ENCODE assay signal across 21 mouse cellular contexts in the genomic region with DNA sequence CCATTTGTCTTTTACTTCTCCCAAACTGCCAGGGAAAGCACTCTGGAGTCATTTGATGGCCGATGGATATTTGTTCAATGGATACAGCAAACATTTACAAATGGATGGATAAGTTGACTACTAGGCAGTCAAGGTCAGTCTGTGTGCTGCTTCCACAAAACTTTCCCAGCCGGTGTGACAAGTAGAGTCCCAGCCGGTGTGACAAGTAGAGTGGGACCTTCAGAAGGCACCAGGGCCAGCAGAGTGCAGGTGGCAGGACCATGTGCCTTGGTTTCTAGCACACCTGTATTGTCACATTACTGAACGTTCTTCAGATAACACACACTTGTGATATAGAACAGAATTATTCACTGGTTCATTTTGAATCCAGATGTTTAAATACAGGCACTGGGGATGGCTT. TPM values are rescaled to one million over a fixed set of nuclear protein-coding genes. Genes with fewer than 3 reads are reported as not detected.
A peak's percentile ranks its signal among the peaks of the same experiment; 100 is the strongest.
DNase-seq lines count a peak whose midpoint lies in the region; ATAC-seq and TF ChIP-seq lines count a peak whose summit lies in the region.
"Had no signal": no experiment of that assay in that cellular context is flagged by ENCODE, and none has a peak within 500 bp of the region (broad histone marks: within the 10 kb centered on the region; RNA-seq: fewer than 3 reads in every experiment).

No protein-coding gene starts in this region.

- TF ChIP-seq CTCF in lung, adult 2 months (IDR thresholded peaks at IDR 0.05; ENCODE audit: insufficient read depth, low read length): no peak
- TF ChIP-seq CTCF in liver, postnatal 0 days (IDR thresholded peaks at IDR 0.05; ENCODE audit: low read depth): no peak

- no peaks in the 10 kb centered on the region for H3K9me3 ChIP-seq in forebrain, embryonic 11.5 days (ENCODE audit: control insufficient read depth, low read length)
- no peaks in the 10 kb centered on the region for H3K9me3 ChIP-seq in forebrain, embryonic 15.5 days
- H3K9me3 ChIP-seq in lung, embryonic 15.5 days: no peaks in the 10 kb centered on the region
- no peaks in the 10 kb centered on the region for H3K9me3 ChIP-seq in liver, embryonic 11.5 days (ENCODE audit: control insufficient read depth, low read length)
- H3K9me3 ChIP-seq in liver, postnatal 0 days (ENCODE audit: low read length): no peaks in the 10 kb centered on the region
- H3K9me3 ChIP-seq: embryonic facial prominence, embryonic 10.5 days; G1E; heart, embryonic 13.5 days had no signal

- H3K4me1 ChIP-seq in forebrain, embryonic 11.5 days (replicated peaks; ENCODE audit: control insufficient read depth, insufficient read depth, low read length): no peaks in the 10 kb centered on the region
- H3K4me1 ChIP-seq in forebrain, embryonic 15.5 days: no peaks in the 10 kb centered on the region
- no peaks in the 10 kb centered on the region for H3K4me1 ChIP-seq in lung, embryonic 15.5 days
- H3K4me1 ChIP-seq in lung, adult 2 months (ENCODE audit: control insufficient read depth, insufficient read depth, low read length): peaks cover 5% of the 10 kb centered on the region
- H3K4me1 ChIP-seq in liver, embryonic 11.5 days (replicated peaks; ENCODE audit: control insufficient read depth, insufficient read depth, low read length): no peaks in the 10 kb centered on the region
- 0 out of 2 replicates have a peak, but pooled peaks cover 5% of the 10 kb centered on the region for H3K4me1 ChIP-seq in liver, postnatal 0 days (ENCODE audit: insufficient read depth)

- no peak for TF ChIP-seq EP300 in liver, postnatal 0 days (IDR thresholded peaks at IDR 0.05; ENCODE audit: low read depth)

- no peak overlapping the region for H3K27ac ChIP-seq in forebrain, embryonic 11.5 days (ENCODE audit: low read depth, low read length)
- H3K27ac ChIP-seq in forebrain, embryonic 15.5 days (replicated peaks): no peak overlapping the region
- peak overlapping the region; percentile 35; the same call in 1 of the 2 replicates for H3K27ac ChIP-seq in lung, embryonic 15.5 days
- H3K27ac ChIP-seq in liver, embryonic 11.5 days (ENCODE audit: low read depth, low read length): no peak overlapping the region; the same call in 1 of the 2 replicates
- peak overlapping the region; percentile 71 for H3K27ac ChIP-seq in liver, postnatal 0 days (ENCODE audit: low read depth)
- H3K27ac ChIP-seq: embryonic facial prominence, embryonic 10.5 days; heart, embryonic 13.5 days had no signal

- H3K27me3 ChIP-seq in forebrain, embryonic 11.5 days (ENCODE audit: control insufficient read depth, insufficient read depth, low read length): no peaks in the 10 kb centered on the region
- H3K27me3 ChIP-seq in forebrain, embryonic 15.5 days: no peaks in the 10 kb centered on the region
- no peaks in the 10 kb centered on the region for H3K27me3 ChIP-seq in lung, embryonic 15.5 days
- no peaks in the 10 kb centered on the region for H3K27me3 ChIP-seq in liver, embryonic 11.5 days (replicated peaks; ENCODE audit: control insufficient read depth, insufficient read depth, low read length)
- H3K27me3 ChIP-seq in liver, postnatal 0 days (ENCODE audit: insufficient read depth, low read length): no peaks in the 10 kb centered on the region
- H3K27me3 ChIP-seq: heart, embryonic 13.5 days had no signal

- no peak overlapping the region for H3K9ac ChIP-seq in forebrain, embryonic 11.5 days (ENCODE audit: low read length)
- no peak overlapping the region for H3K9ac ChIP-seq in forebrain, embryonic 15.5 days (replicated peaks)
- H3K9ac ChIP-seq in lung, embryonic 15.5 days: no peak overlapping the region
- H3K9ac ChIP-seq in liver, embryonic 11.5 days (ENCODE audit: low read depth, low read length): no peak overlapping the region
- H3K9ac ChIP-seq in liver, postnatal 0 days (replicated peaks): no peak overlapping the region
- H3K9ac ChIP-seq: heart, embryonic 13.5 days had no signal

- no peak for ATAC-seq in forebrain, embryonic 11.5 days (replicated peaks; ENCODE audit: low FRiP score)
- ATAC-seq in forebrain, embryonic 15.5 days (replicated peaks): no peak
- ATAC-seq in lung, embryonic 15.5 days (ENCODE audit: borderline replicate concordance, extremely low read depth, low FRiP score, low TSS enrichment): no peak; the same call in 1 of the 2 replicates
- 0 out of 2 replicates have a peak, but pooled peaks have one; percentile 47 for ATAC-seq in liver, embryonic 11.5 days (replicated peaks; ENCODE audit: low FRiP score)
- ATAC-seq in liver, postnatal 0 days: no peak
- ATAC-seq: CD4-positive, CD25-positive, alpha-beta regulatory T cell, adult 4 months; forebrain, embryonic 14.5 days had no signal

- 85% methylated on average over 4 of the region's 4 CpGs for WGBS in forebrain, embryonic 11.5 days
- 88% methylated on average over 4 of the region's 4 CpGs for WGBS in forebrain, embryonic 15.5 days
- 59% methylated on average over 4 of the region's 4 CpGs for WGBS in lung, embryonic 15.5 days
- 59% methylated on average over 4 of the region's 4 CpGs for WGBS in lung, adult 2 months
- WGBS in liver, embryonic 11.5 days: 66% methylated on average over 4 of the region's 4 CpGs
- 64% methylated on average over 4 of the region's 4 CpGs for WGBS in liver, postnatal 0 days (ENCODE audit: insufficient replicate concordance)

- TF ChIP-seq POLR2A in lung, adult 2 months (IDR thresholded peaks at IDR 0.05; ENCODE audit: borderline replicate concordance, extremely low read depth, low read depth, low read length): no peak

- H3K4me3 ChIP-seq in forebrain, embryonic 11.5 days (ENCODE audit: low read depth, low read length): no peak overlapping the region
- H3K4me3 ChIP-seq in forebrain, embryonic 15.5 days: no peak overlapping the region
- no peak overlapping the region for H3K4me3 ChIP-seq in lung, embryonic 15.5 days
- no peak overlapping the region for H3K4me3 ChIP-seq in lung, adult 2 months (replicated peaks; ENCODE audit: extremely low read depth, low read depth, low read length)
- no peak overlapping the region for H3K4me3 ChIP-seq in liver, embryonic 11.5 days (ENCODE audit: low read depth, low read length)
- H3K4me3 ChIP-seq in liver, postnatal 0 days (ENCODE audit: low read depth, low read length): no peak overlapping the region
- H3K4me3 ChIP-seq: embryonic facial prominence, embryonic 10.5 days; heart, embryonic 13.5 days had no signal

- no peaks in the 10 kb centered on the region for H3K36me3 ChIP-seq in forebrain, embryonic 11.5 days (ENCODE audit: control insufficient read depth, insufficient read depth, low read length)
- no peaks in the 10 kb centered on the region for H3K36me3 ChIP-seq in forebrain, embryonic 15.5 days
- H3K36me3 ChIP-seq in lung, embryonic 15.5 days: no peaks in the 10 kb centered on the region
- H3K36me3 ChIP-seq in liver, embryonic 11.5 days (ENCODE audit: control insufficient read depth, insufficient read depth, low read length): no peaks in the 10 kb centered on the region
- H3K36me3 ChIP-seq in liver, postnatal 0 days (replicated peaks; ENCODE audit: insufficient read depth, low read length): no peaks in the 10 kb centered on the region
- H3K36me3 ChIP-seq: embryonic facial prominence, embryonic 10.5 days; G1E; heart, embryonic 13.5 days had no signal

- peak; percentile 20 for DNase-seq in forebrain, embryonic 11.5 days (ENCODE audit: low spot score)
- DNase-seq in lung, adult 2 months: no peak
- DNase-seq in liver, embryonic 11.5 days (ENCODE audit: low spot score): no peak
- DNase-seq in liver, postnatal 0 days: no peak
- no peak for DNase-seq in right cerebral cortex, postnatal 36 days (ENCODE audit: low spot score in 2 of 2)
- DNase-seq: B cell, adult 2 months; cerebellum, adult 2 months; cerebellum, postnatal 10 days; gastrocnemius, postnatal 36 days; heart, adult 11 months; heart, postnatal 36 days had no signal

- no peak overlapping the region for H3K4me2 ChIP-seq in forebrain, embryonic 11.5 days (ENCODE audit: low read depth, low read length, severe bottlenecking)
- H3K4me2 ChIP-seq in forebrain, embryonic 15.5 days (replicated peaks): no peak overlapping the region
- no peak overlapping the region for H3K4me2 ChIP-seq in lung, embryonic 15.5 days
- no peak overlapping the region for H3K4me2 ChIP-seq in liver, embryonic 11.5 days
- no peak overlapping the region for H3K4me2 ChIP-seq in liver, postnatal 0 days (ENCODE audit: low read depth, low read length)
- H3K4me2 ChIP-seq: heart, embryonic 13.5 days had no signal

RNA-seq across cellular contexts. Expression of gene Mbl1, which starts 8.8 kb away (rescaled TPM):
- not detected in 2 replicates for polyA plus RNA-seq in forebrain, embryonic 11.5 days (2014; fragmentation: Nextera tagmentation; extraction: Ambion mirVana)
- polyA plus RNA-seq in forebrain, embryonic 15.5 days (2015; fragmentation: Nextera tagmentation; extraction: Ambion mirVana): not detected in 2 replicates
- polyA plus RNA-seq in lung, embryonic 15.5 days (2015; fragmentation: Nextera tagmentation; extraction: Ambion mirVana): 0.31 TPM in 2 replicates
- 0.66 and 0.67 TPM in 2 replicates for polyA plus RNA-seq in lung, adult 2 months (2012; rRNA removed)
- polyA plus RNA-seq in liver, embryonic 11.5 days (2014; fragmentation: Nextera tagmentation; extraction: Ambion mirVana): 6.7 and 8.0 TPM in 2 replicates
- 66.5 and 67.0 TPM in 2 replicates for polyA plus RNA-seq in liver, postnatal 0 days (2015; fragmentation: Nextera tagmentation; extraction: Ambion mirVana)
- polyA plus RNA-seq: CD4-positive, CD25-positive, alpha-beta regulatory T cell, adult 4 months; cerebellum, adult 2 months; embryonic facial prominence, embryonic 10.5 days; embryonic facial prominence, embryonic 14.5 days; forebrain, embryonic 14.5 days; G1E; heart, embryonic 13.5 days; heart, postnatal 0 days; hindbrain, embryonic 11.5 days had no signal

RNA-seq across cellular contexts. Expression of gene Sftpd, which starts 24.9 kb away (rescaled TPM):
- polyA plus RNA-seq in forebrain, embryonic 11.5 days (2014; fragmentation: Nextera tagmentation; extraction: Ambion mirVana): not detected in 2 replicates
- polyA plus RNA-seq in forebrain, embryonic 15.5 days (2015; fragmentation: Nextera tagmentation; extraction: Ambion mirVana): not detected in 2 replicates
- polyA plus RNA-seq in lung, embryonic 15.5 days (2015; fragmentation: Nextera tagmentation; extraction: Ambion mirVana): 0.62 and 1.0 TPM in 2 replicates
- 235 and 279 TPM in 2 replicates for polyA plus RNA-seq in lung, adult 2 months (2012; rRNA removed)
- polyA plus RNA-seq in liver, embryonic 11.5 days (2014; fragmentation: Nextera tagmentation; extraction: Ambion mirVana): 0.08 TPM in 1 of 2 replicates, not detected in the other
- polyA plus RNA-seq in liver, postnatal 0 days (2015; fragmentation: Nextera tagmentation; extraction: Ambion mirVana): 1.9 and 2.0 TPM in 2 replicates
- polyA plus RNA-seq: CD4-positive, CD25-positive, alpha-beta regulatory T cell, adult 4 months; cerebellum, adult 2 months; embryonic facial prominence, embryonic 10.5 days; forebrain, embryonic 14.5 days; G1E; heart, embryonic 13.5 days; hindbrain, embryonic 11.5 days had no signal

RNA-seq across cellular contexts. Expression of gene Sftpa1, which starts 28.5 kb away (rescaled TPM):
- polyA plus RNA-seq in forebrain, embryonic 11.5 days (2014; fragmentation: Nextera tagmentation; extraction: Ambion mirVana): not detected in 2 replicates
- not detected in 2 replicates for polyA plus RNA-seq in forebrain, embryonic 15.5 days (2015; fragmentation: Nextera tagmentation; extraction: Ambion mirVana)
- polyA plus RNA-seq in lung, embryonic 15.5 days (2015; fragmentation: Nextera tagmentation; extraction: Ambion mirVana): 73.7 and 99.1 TPM in 2 replicates
- polyA plus RNA-seq in lung, adult 2 months (2012; rRNA removed): 1,111 and 1,268 TPM in 2 replicates
- polyA plus RNA-seq in liver, embryonic 11.5 days (2014; fragmentation: Nextera tagmentation; extraction: Ambion mirVana): not detected in 2 replicates
- 0.33 and 1.3 TPM in 2 replicates for polyA plus RNA-seq in liver, postnatal 0 days (2015; fragmentation: Nextera tagmentation; extraction: Ambion mirVana)
- polyA plus RNA-seq: CD4-positive, CD25-positive, alpha-beta regulatory T cell, adult 4 months; cerebellum, adult 2 months; embryonic facial prominence, embryonic 10.5 days; embryonic facial prominence, embryonic 14.5 days; forebrain, embryonic 14.5 days; G1E; hindbrain, embryonic 11.5 days had no signal

RNA-seq across cellular contexts. Expression of gene Mat1a, which starts 55.2 kb away (rescaled TPM):
- not detected in 2 replicates for polyA plus RNA-seq in forebrain, embryonic 11.5 days (2014; fragmentation: Nextera tagmentation; extraction: Ambion mirVana)
- polyA plus RNA-seq in forebrain, embryonic 15.5 days (2015; fragmentation: Nextera tagmentation; extraction: Ambion mirVana): not detected in 2 replicates
- 5.0 and 5.3 TPM in 2 replicates for polyA plus RNA-seq in lung, embryonic 15.5 days (2015; fragmentation: Nextera tagmentation; extraction: Ambion mirVana)
- 3.5 and 6.0 TPM in 2 replicates for polyA plus RNA-seq in lung, adult 2 months (2012; rRNA removed)
- 0.05 and 0.19 TPM in 2 replicates for polyA plus RNA-seq in liver, embryonic 11.5 days (2014; fragmentation: Nextera tagmentation; extraction: Ambion mirVana)
- 1,129 and 1,137 TPM in 2 replicates for polyA plus RNA-seq in liver, postnatal 0 days (2015; fragmentation: Nextera tagmentation; extraction: Ambion mirVana)
- polyA plus RNA-seq: CD4-positive, CD25-positive, alpha-beta regulatory T cell, adult 4 months; cerebellum, adult 2 months; embryonic facial prominence, embryonic 10.5 days; forebrain, embryonic 14.5 days; G1E; hindbrain, embryonic 11.5 days had no signal

Comparison
In these comparisons a context has a peak if more than half of its experiments do, and no peak if none do; other contexts are left out.
1. H3K27ac ChIP-seq: peak in lung, embryonic 15.5 days (single experiment) and liver, postnatal 0 days (single experiment); none in forebrain, embryonic 11.5 days (single experiment), forebrain, embryonic 15.5 days (single experiment) and liver, embryonic 11.5 days (single experiment).
2. RNA of gene Sftpd, which starts 24.9 kb away (polyA plus RNA-seq): 235 to 279 TPM in lung, adult 2 months; 1.9 to 2.0 TPM in liver, postnatal 0 days, 0.62 to 1.0 TPM in lung, embryonic 15.5 days, 0.08 TPM in liver, embryonic 11.5 days, not detected in forebrain, embryonic 11.5 days and not detected in forebrain, embryonic 15.5 days; every median in the first group is over 10 times any median in the second.
3. RNA of gene Sftpa1, which starts 28.5 kb away (polyA plus RNA-seq): 1,111 to 1,268 TPM in lung, adult 2 months and 73.7 to 99.1 TPM in lung, embryonic 15.5 days; 0.33 to 1.3 TPM in liver, postnatal 0 days, not detected in forebrain, embryonic 11.5 days, not detected in forebrain, embryonic 15.5 days and not detected in liver, embryonic 11.5 days; every median in the first group is over 10 times any median in the second.